Mouse (Mus musculus) lung, postnatal 25 days (tissue): Measurements from ENCODE around the gene Prdm15.

ENCODE experiments used
- DNase-seq: peaks from one replicate; pipeline ENCODE4 v3.0.0; 2022; ENCODE audit warnings: low spot score

Gene Prdm15

GRCm38 (mm10) chr16:97748421-97748820, 103.2 kb downstream of the Prdm15 start:
- peak; percentile 20 for DNase-seq
